Mouse (Mus musculus): ENCODE data around the gene Topors. TPM values are rescaled to one million over a fixed set of nuclear protein-coding genes. Genes with fewer than 3 reads are reported as not detected.

Topors gene
- polyA plus RNA-seq (2014; fragmentation: Nextera tagmentation; extraction: Ambion mirVana), result 24.3 and 36.2 TPM in 2 replicates

DNA sequence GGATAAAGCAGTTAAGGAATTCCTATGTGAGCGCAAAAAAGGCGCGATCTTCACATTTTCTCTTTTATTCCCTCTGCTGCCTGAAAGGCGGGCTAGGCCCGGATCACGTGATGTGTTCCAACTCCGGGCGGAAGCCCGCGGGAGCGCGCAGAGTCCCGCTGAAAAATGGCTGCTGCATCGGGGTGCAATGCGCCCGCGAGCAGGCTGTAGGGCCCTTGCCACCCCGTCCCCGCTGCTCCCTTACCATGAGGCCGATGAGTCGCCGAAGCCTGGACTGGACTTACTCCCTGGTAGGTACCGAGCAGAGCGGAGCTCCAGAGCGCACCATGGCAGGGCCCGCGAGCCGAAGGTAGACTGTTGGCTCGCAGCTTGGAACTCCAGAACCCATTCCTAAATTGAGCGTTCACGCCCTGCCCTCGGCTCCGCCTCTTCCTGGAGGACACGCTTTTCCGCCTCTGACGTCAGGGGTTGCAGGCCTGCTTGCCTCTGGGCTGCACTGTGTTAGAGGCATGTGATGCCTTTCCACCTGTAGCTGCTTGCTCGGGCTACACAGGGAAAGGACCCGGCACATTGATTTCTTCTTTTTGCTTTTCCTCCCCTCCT, at the start of gene Topors, which contains the start of gene Smim27:
Topors (minus strand) TSS at position 421 of the 603 bp plus-strand sequence.
Smim27 (plus strand) TSS at position 150 of the 603 bp plus-strand sequence.
- Histone ChIP-seq H3K9me3 (ENCODE audit: control insufficient read depth, low read length) (no peaks in the 10 kb centered on the region), H3K27me3 (ENCODE audit: control insufficient read depth, insufficient read depth, low read length) (no peaks in the 10 kb centered on the region), H3K4me2 (ENCODE audit: low read length) (peak within 1 kb of the TSS; percentile 94), H3K36me3 (ENCODE audit: control insufficient read depth, insufficient read depth, low read length) (peaks cover 26% of the 10 kb centered on the region), H3K4me1 (ENCODE audit: control insufficient read depth, insufficient read depth, low read length) (peaks cover 14% of the 10 kb centered on the region), H3K9ac (replicated peaks; ENCODE audit: low read length) (peak within 1 kb of the TSS; percentile 82), H3K27ac (replicated peaks; ENCODE audit: low read depth, low read length) (peak within 1 kb of the TSS; percentile 93), H3K4me3 (replicated peaks; ENCODE audit: low read depth, low read length) (peak within 1 kb of the TSS; percentile 85)
- DNase-seq (peak; percentile 97), ATAC-seq (ENCODE audit: low FRiP score, low TSS enrichment) (peak; percentile 94)
- WGBS, result under 1% methylated on average over 38 of the region's 38 CpGs

DNA sequence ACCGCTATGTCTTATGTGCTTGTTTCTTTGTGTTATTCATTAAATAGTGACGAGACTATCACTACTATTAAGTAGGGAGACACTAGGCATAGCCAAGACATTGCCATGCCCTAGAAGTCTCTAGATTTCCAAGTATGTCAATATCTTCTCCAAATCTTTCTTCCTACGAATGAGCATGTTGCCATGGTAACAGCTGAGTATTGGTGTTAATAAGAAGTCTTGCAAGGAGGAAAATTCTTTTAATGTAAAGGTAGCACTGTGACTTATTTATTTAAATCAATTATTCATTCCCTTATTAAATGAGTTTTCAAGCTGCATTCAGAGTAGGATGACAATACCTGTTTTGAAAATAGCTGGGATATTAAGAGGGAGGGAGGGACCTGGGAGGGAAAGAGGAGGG, 47.8 kb upstream of the Topors start:
- DNase-seq (peak; percentile 59), ATAC-seq (ENCODE audit: low FRiP score, low TSS enrichment) (no peak)
- Histone ChIP-seq H3K27ac (replicated peaks; ENCODE audit: low read depth, low read length) (no peak overlapping the region), H3K9me3 (ENCODE audit: control insufficient read depth, low read length) (no peaks in the 10 kb centered on the region), H3K4me3 (replicated peaks; ENCODE audit: low read depth, low read length) (no peak overlapping the region), H3K4me1 (ENCODE audit: control insufficient read depth, insufficient read depth, low read length) (no peaks in the 10 kb centered on the region), H3K27me3 (ENCODE audit: control insufficient read depth, insufficient read depth, low read length) (no peaks in the 10 kb centered on the region), H3K36me3 (ENCODE audit: control insufficient read depth, insufficient read depth, low read length) (no peaks in the 10 kb centered on the region), H3K9ac (replicated peaks; ENCODE audit: low read length) (no peak overlapping the region), H3K4me2 (ENCODE audit: low read length) (no peak overlapping the region)
- 71% methylated on average over 3 of the region's 3 CpGs for WGBS

DNA sequence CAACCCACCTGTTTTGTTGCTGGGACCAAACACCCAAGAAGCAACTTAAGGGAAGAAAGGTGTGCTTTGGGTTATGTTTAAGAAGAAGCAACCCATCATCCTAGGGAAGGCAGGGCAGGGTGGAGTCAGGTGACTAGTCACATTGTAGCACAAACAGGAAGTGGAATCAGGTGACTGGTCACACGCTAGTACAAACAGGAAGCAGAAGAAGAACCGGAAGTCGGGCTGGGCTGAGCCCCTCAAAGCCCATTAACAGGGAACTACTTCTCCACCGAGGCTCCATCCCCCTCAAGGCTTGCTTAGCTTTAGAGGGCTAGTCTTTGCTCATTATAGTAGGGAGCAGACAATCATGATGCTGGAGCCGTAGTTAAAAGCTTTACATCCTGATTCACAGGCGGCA, 43.4 kb upstream of the Topors start:
- 84% methylated on average over 6 of the region's 6 CpGs for WGBS
- Histone ChIP-seq H3K9me3 (ENCODE audit: control insufficient read depth, low read length) (no peaks in the 10 kb centered on the region), H3K36me3 (ENCODE audit: control insufficient read depth, insufficient read depth, low read length) (no peaks in the 10 kb centered on the region), H3K4me2 (ENCODE audit: low read length) (no peak overlapping the region), H3K27ac (replicated peaks; ENCODE audit: low read depth, low read length) (no peak overlapping the region), H3K9ac (replicated peaks; ENCODE audit: low read length) (no peak overlapping the region), H3K4me1 (ENCODE audit: control insufficient read depth, insufficient read depth, low read length) (no peaks in the 10 kb centered on the region), H3K27me3 (ENCODE audit: control insufficient read depth, insufficient read depth, low read length) (no peaks in the 10 kb centered on the region), H3K4me3 (replicated peaks; ENCODE audit: low read depth, low read length) (no peak overlapping the region)
- DNase-seq (no peak), ATAC-seq (ENCODE audit: low FRiP score, low TSS enrichment) (no peak)

DNA sequence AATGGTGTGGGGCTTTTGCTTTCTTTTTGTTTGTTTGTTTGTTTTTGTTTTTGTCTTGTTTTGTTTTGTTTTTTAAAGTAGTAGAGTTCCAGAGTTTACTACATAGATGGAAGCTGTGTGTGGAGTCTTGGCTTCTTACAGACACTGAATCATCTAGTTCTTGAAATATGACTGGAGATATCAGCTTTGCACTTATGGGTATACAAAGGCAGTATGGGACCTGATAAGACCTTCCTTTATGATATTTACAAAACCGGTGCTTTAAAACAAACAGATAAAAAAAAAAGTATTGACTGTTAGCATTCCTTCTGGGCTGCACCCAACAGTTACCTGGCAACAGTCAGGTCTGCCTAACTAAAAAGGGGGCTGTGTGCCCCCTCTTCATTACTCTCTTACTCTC, 42.6 kb upstream of the Topors start:
- ATAC-seq (ENCODE audit: low FRiP score, low TSS enrichment), result no peak
- no peak overlapping the region for H3K4me2 ChIP-seq (ENCODE audit: low read length)
- H3K4me3 ChIP-seq (replicated peaks; ENCODE audit: low read depth, low read length), result no peak overlapping the region
- H3K4me1 ChIP-seq (ENCODE audit: control insufficient read depth, insufficient read depth, low read length), result no peaks in the 10 kb centered on the region
- DNase-seq, result no peak
- WGBS, result 90% methylated on average over 1 of the region's 1 CpGs
- no peaks in the 10 kb centered on the region for H3K36me3 ChIP-seq (ENCODE audit: control insufficient read depth, insufficient read depth, low read length)
- H3K27ac ChIP-seq (replicated peaks; ENCODE audit: low read depth, low read length), result no peak overlapping the region
- no peaks in the 10 kb centered on the region for H3K9me3 ChIP-seq (ENCODE audit: control insufficient read depth, low read length)
- no peak overlapping the region for H3K9ac ChIP-seq (replicated peaks; ENCODE audit: low read length)
- H3K27me3 ChIP-seq (ENCODE audit: control insufficient read depth, insufficient read depth, low read length), result no peaks in the 10 kb centered on the region

DNA sequence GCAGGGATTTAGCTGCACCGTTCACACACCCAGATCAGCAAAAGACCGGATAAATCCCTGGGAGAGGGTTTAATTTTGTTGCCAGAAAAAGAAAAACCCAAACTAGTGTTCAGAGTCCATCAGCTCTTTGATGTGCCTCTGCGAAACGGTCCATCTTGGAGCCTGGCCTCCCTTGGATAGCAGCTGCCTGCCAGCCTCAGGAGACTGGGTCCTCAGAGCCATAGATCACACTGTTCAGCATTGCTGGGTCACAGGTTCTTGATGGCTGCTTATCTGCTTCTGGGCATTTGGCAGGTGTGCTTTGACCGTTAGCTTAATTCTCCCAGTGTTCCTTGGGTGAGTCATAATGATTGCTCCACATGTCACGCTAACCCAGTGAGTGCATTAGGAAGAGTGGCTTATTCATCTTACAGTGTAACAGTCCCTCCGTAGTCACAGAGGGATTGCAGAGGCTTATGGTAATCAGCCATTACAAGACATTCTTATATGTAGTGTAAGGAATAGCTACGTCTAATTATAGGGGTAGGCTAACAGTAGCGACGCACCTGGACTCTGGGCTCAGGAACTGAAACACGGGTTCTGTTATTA, 41.2 kb upstream of the Topors start:
- Histone ChIP-seq H3K4me3 (replicated peaks; ENCODE audit: low read depth, low read length) (no peak overlapping the region), H3K9ac (replicated peaks; ENCODE audit: low read length) (no peak overlapping the region), H3K9me3 (ENCODE audit: control insufficient read depth, low read length) (no peaks in the 10 kb centered on the region), H3K27ac (replicated peaks; ENCODE audit: low read depth, low read length) (no peak overlapping the region), H3K4me1 (ENCODE audit: control insufficient read depth, insufficient read depth, low read length) (no peaks in the 10 kb centered on the region), H3K36me3 (ENCODE audit: control insufficient read depth, insufficient read depth, low read length) (no peaks in the 10 kb centered on the region), H3K4me2 (ENCODE audit: low read length) (no peak overlapping the region), H3K27me3 (ENCODE audit: control insufficient read depth, insufficient read depth, low read length) (no peaks in the 10 kb centered on the region)
- 62% methylated on average over 11 of the region's 11 CpGs for WGBS
- DNase-seq (peak; percentile 7), ATAC-seq (ENCODE audit: low FRiP score, low TSS enrichment) (no peak; the same call in 1 of the 2 replicates)

DNA sequence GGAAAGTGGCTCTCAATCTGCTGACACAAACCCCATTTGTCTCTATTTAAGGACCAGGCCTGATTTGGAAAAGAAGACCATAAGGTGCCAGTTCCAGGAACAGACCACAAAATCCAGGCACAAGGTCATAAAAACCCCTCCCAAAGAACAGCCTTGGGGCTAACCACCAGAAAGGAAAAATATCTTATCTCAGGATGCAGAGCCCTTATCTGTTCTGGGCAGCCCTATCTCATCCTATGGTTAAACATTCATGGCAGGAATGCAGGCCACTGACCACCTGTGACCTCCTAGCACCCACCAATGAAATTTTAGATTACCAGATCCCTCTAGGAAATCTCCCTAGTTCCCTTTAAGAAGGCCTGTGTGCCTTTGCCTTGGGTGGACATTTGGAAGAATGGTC, 40.0 kb upstream of the Topors start:
- no peak overlapping the region for H3K27ac ChIP-seq (replicated peaks; ENCODE audit: low read depth, low read length)
- H3K36me3 ChIP-seq (ENCODE audit: control insufficient read depth, insufficient read depth, low read length), result no peaks in the 10 kb centered on the region
- ATAC-seq (ENCODE audit: low FRiP score, low TSS enrichment), result no peak
- H3K4me2 ChIP-seq (ENCODE audit: low read length), result no peak overlapping the region
- H3K9ac ChIP-seq (replicated peaks; ENCODE audit: low read length), result no peak overlapping the region
- no peaks in the 10 kb centered on the region for H3K9me3 ChIP-seq (ENCODE audit: control insufficient read depth, low read length)
- no peaks in the 10 kb centered on the region for H3K27me3 ChIP-seq (ENCODE audit: control insufficient read depth, insufficient read depth, low read length)
- no peak overlapping the region for H3K4me3 ChIP-seq (replicated peaks; ENCODE audit: low read depth, low read length)
- no peaks in the 10 kb centered on the region for H3K4me1 ChIP-seq (ENCODE audit: control insufficient read depth, insufficient read depth, low read length)
- DNase-seq, result no peak

DNA sequence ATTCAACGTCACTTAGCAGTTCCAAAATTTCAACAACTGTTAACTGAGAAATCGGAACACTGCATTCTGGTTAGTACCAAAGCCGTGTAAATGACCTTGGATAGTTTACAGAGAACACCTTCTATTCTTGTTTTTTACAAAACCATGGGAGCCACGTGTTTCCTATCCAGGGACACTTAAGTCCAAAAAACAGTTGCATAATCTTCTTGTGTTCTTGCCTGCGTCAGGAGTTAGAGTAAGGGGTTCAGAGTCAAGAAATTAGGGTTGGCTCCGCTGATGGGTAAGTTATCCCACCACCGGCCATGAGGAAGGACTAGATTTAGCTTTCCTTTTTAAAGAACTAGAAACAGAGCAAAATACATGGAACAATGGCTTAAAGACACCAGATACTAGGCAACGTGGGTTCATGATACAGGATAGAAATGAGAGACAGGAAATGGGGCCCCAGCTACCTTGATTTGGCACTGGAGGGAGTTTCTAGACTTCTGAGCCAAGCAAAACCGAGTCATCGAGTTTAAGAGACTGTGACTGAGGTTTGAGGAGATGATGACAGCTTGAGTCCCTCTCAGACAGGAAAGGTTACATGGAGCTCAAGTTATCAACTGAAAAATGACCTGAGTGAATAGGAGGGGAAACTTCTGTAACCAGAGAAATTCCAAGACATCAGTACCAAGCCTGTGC, 32.9 kb upstream of the Topors start:
- no peak overlapping the region for H3K27ac ChIP-seq (replicated peaks; ENCODE audit: low read depth, low read length)
- H3K9ac ChIP-seq (replicated peaks; ENCODE audit: low read length), result no peak overlapping the region
- ATAC-seq (ENCODE audit: low FRiP score, low TSS enrichment) (no peak), DNase-seq (no peak)
- 89% methylated on average over 10 of the region's 10 CpGs for WGBS
- H3K27me3 ChIP-seq (ENCODE audit: control insufficient read depth, insufficient read depth, low read length), result no peaks in the 10 kb centered on the region
- no peaks in the 10 kb centered on the region for H3K9me3 ChIP-seq (ENCODE audit: control insufficient read depth, low read length)
- no peak overlapping the region for H3K4me2 ChIP-seq (ENCODE audit: low read length)
- no peaks in the 10 kb centered on the region for H3K36me3 ChIP-seq (ENCODE audit: control insufficient read depth, insufficient read depth, low read length)
- no peak overlapping the region for H3K4me3 ChIP-seq (replicated peaks; ENCODE audit: low read depth, low read length)
- H3K4me1 ChIP-seq (ENCODE audit: control insufficient read depth, insufficient read depth, low read length), result no peaks in the 10 kb centered on the region

DNA sequence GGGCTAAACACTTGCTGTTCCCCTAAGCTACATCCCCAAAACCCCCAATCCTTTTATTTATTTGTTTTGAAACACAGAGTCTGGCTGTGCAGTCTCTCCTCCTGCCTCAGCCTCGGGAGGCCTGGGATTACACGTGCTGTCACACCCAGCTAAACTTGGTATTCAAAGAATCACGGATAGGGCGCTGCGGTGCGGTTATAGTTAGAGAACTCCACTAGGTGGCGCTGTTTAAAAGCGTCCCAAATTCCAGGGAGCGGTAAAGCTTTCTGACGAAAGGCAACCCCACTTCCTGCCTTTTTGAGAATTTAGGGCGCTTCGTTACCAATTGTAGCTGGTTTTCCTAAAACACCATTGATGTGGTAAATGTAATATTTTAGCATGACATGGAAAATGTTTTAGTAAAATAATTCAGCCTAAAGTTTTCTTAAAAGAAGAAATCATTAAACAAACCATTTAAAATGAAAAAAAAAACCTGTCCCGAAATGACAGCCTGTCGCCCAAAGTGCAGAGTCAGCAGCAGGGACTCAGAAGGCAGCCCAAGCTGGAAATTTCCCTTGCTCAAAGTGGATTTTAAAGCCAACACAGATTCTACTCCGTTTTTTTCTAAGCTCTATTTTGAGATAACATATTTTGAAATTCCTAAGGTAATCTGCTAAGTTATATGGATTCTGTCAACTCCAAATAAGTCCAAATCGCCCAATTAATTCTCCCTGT, 31.6 kb upstream of the Topors start:
- Histone ChIP-seq H3K27ac (replicated peaks; ENCODE audit: low read depth, low read length) (no peak overlapping the region), H3K9ac (replicated peaks; ENCODE audit: low read length) (no peak overlapping the region), H3K4me1 (ENCODE audit: control insufficient read depth, insufficient read depth, low read length) (no peaks in the 10 kb centered on the region), H3K9me3 (ENCODE audit: control insufficient read depth, low read length) (no peaks in the 10 kb centered on the region), H3K27me3 (ENCODE audit: control insufficient read depth, insufficient read depth, low read length) (no peaks in the 10 kb centered on the region), H3K4me3 (replicated peaks; ENCODE audit: low read depth, low read length) (no peak overlapping the region), H3K4me2 (ENCODE audit: low read length) (peak overlapping the region; percentile 37), H3K36me3 (ENCODE audit: control insufficient read depth, insufficient read depth, low read length) (no peaks in the 10 kb centered on the region)
- DNase-seq (peak; percentile 94), ATAC-seq (ENCODE audit: low FRiP score, low TSS enrichment) (peak; percentile 79)
- 13% methylated on average over 16 of the region's 16 CpGs for WGBS
